Mouse (Mus musculus): ENCODE data around the gene Atp6v0a1. TPM values are rescaled to one million over a fixed set of nuclear protein-coding genes. Genes with fewer than 3 reads are reported as not detected.

Gene Atp6v0a1
- total RNA-seq, 2 experiments from 2014 or later = 457 to 476 TPM

DNA sequence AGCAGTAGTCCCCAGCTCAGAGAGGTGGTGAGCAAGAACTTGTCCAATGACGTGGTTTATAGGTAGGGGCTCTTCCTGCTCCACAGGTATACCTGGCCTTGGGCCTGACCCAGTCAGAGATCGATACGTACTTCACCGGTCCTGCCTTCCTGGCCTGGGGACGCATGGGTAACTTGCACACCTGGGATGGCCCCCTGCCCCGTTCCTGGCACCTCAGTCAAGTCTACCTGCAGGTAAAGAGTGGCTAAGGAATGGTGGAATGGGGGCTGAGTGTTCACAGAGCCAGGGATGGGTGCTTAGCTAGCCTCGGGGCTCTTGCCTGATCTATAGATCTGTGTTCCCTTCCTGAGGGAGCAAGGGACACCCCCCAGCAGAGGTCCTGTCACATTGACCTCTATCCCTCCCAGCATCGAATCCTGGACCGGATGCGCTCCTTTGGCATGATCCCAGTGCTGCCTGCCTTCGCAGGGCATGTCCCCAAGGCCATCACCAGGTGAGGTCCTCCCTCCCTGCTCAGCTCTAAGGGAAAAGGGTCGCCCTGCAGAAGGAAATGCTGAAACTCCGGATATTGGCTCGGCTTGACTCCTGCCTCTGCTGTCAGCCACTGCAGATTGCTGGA, 62.7 kb downstream of the Atp6v0a1 start:
- DNase-seq (ENCODE audit: low spot score in 2 of 2) = no peak
- TF ChIP-seq CTCF (conservative IDR thresholded peaks at IDR 0.05) = no peak
- H3K4me3 ChIP-seq = no peak overlapping the region
- H3K27ac ChIP-seq = no peak overlapping the region

- DNase-seq (ENCODE audit: low spot score in 2 of 2) = no peak
- Histone ChIP-seq H3K4me3 (no peak within 1 kb of the TSS), H3K27ac (no peak within 1 kb of the TSS)
- TF ChIP-seq CTCF (conservative IDR thresholded peaks at IDR 0.05) = no peak
These were observed 68.9 kb downstream of the Atp6v0a1 start, which contains the start of gene Hsd17b1 for GRCm38 (mm10) chr11:101078121-101078520. Hsd17b1 (plus strand) TSS chr11:101078411.

GRCm38 (mm10) chr11:101079746-101080145, 70.5 kb downstream of the Atp6v0a1 start:
- no peak overlapping the region for H3K27ac ChIP-seq
- DNase-seq (ENCODE audit: low spot score in 2 of 2) = no peak
- peak overlapping the region; percentile 15; the same call in 1 of the 2 replicates for H3K4me3 ChIP-seq
- no peak for TF ChIP-seq CTCF (conservative IDR thresholded peaks at IDR 0.05)

- no peak overlapping the region for H3K27ac ChIP-seq
- TF ChIP-seq CTCF (conservative IDR thresholded peaks at IDR 0.05) = no peak
- DNase-seq (ENCODE audit: low spot score in 2 of 2) = no peak
- H3K4me3 ChIP-seq = no peak overlapping the region
These were observed 71.2 kb downstream of the Atp6v0a1 start for GRCm38 (mm10) chr11:101080421-101080820.

DNA sequence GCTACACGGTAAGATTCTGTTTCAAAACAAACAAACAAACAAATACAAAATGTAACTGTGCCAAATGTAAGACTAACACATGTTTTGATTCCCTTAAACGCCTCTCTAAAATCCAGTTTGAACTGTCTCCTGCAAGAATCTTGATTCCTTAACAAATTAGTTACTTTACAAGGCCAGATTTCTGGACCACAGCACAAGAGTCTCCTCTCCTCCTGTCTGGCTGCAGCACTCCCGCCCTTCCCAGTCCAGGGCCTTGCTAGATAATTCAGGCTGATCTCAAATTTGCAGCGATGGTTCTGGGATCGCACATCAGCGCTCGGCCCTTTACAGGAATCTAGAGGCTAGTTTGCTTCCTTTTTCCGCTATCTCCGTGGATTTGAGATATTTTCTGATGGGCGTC, 72.4 kb downstream of the Atp6v0a1 start:
- H3K4me3 ChIP-seq = peak overlapping the region; percentile 92
- no peak for DNase-seq (ENCODE audit: low spot score in 2 of 2)
- TF ChIP-seq CTCF (conservative IDR thresholded peaks at IDR 0.05) = no peak
- peak overlapping the region; percentile 94 for H3K27ac ChIP-seq

DNA sequence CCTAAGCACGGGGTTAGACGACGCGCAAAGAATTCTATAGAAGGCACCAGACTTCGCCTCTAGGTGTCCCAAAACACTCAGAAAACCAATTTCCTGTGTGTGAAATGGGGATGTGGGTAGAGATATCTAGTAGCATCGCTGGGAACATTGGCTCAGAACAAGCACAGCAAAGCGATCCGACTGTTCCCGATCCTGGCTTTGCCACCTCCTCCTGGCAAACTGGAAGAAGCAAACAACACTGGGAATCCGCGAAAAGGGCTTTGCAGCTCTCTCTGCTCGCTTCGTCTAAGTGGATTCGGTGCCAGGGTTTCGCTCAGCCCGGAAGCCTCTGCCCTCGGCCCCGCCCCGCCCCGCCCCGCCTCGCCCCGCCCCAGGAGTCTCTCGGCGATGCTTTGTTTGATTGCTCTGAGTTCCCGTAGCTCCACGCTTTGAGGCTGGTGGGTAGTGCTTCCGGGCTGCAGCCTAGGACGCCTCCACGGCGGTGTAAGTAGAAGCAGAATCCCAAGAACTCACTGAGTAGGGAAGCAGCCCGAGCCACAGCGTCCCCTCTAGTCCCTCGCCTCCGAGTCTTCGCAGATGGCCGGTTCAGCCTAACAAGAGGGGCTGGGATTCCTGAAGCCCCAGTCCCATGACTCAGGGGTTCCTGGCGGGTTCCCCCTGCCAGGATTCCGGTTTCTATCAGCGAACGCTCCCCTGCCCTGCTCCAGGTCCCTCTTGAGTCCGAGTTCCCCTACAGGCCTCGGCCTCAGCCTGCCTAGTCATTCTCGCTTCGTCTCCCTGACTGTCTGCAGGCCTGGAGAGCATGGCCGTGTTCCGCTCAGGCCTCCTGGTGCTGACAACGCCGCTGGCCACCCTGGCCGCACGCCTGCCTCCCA, 73.2 kb downstream of the Atp6v0a1 start, which contains the start of gene Coasy:
Gene Coasy, plus strand, starts transcription at position 358 of the 875 bp plus-strand sequence.
- DNase-seq (ENCODE audit: low spot score in 2 of 2) = peak; percentile 89 to 93
- peak; percentile 76 for TF ChIP-seq CTCF (conservative IDR thresholded peaks at IDR 0.05)

DNA sequence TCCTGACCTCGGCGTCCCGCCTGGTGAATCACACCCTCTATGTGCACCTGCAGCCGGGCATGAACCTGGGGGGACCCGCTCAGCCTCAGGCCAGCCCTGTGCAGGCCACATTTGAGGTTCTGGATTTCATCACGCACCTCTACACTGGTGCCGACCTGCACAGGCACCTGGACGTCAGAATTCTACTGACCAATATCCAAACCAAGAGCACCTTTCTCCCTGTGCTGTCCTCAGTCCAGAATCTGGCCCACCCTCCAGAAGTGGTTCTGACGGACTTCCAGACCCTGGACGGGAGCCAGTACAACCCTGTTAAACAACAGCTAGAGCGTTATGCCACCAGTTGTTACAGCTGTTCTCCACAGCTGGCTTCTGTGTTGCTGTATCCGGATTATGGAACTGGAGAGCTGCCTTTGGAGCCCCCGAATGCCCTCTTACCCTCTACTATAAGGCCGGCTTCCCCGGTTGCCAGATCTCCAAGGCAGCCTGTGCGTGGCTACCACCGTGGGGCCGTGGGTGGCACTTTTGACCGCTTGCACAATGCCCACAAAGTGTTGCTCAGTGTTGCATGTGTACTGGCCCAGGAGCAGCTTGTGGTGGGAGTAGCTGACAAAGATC, 73.9 kb downstream of the Atp6v0a1 start:
- no peak for DNase-seq (ENCODE audit: low spot score in 2 of 2)
- Histone ChIP-seq H3K27ac (peak overlapping the region; percentile 94), H3K4me3 (peak overlapping the region; percentile 92)
- no peak for TF ChIP-seq CTCF (conservative IDR thresholded peaks at IDR 0.05)

More for the DNA sequence above, 73.2 kb downstream of the Atp6v0a1 start, which contains the start of gene Coasy:
- H3K4me3 ChIP-seq = peak within 1 kb of the TSS; percentile 92
- H3K27ac ChIP-seq = peak within 1 kb of the TSS; percentile 94

- Histone ChIP-seq H3K27ac (no peak overlapping the region), H3K4me3 (no peak overlapping the region)
- DNase-seq (ENCODE audit: low spot score in 2 of 2) = no peak
- no peak for TF ChIP-seq CTCF (conservative IDR thresholded peaks at IDR 0.05)
These were observed 75.0 kb downstream of the Atp6v0a1 start for GRCm38 (mm10) chr11:101084246-101084645.

DNA sequence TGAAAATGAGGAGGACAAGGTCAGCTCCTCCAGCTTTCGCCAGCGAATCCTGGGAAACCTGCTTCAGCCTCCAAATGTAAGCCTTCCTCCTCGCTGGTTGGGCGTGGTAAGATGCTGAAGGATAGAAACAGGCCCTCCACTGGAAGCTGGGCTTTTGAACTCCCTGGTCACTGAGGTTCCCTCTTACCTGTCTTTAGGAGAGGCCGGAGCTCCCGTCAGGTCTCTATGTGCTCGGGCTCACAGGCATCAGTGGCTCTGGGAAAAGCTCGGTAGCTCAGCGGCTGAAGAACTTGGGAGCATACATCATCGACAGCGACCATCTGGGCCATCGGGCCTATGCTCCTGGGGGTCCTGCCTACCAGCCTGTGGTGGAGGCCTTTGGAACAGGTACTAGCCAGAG, 75.6 kb downstream of the Atp6v0a1 start:
- H3K4me3 ChIP-seq = no peak overlapping the region
- DNase-seq (ENCODE audit: low spot score in 2 of 2) = no peak
- TF ChIP-seq CTCF (conservative IDR thresholded peaks at IDR 0.05) = no peak
- H3K27ac ChIP-seq = no peak overlapping the region

- peak overlapping the region; percentile 91; the same call in 1 of the 2 replicates for H3K27ac ChIP-seq
- no peak for DNase-seq (ENCODE audit: low spot score in 2 of 2)
- no peak overlapping the region for H3K4me3 ChIP-seq
- no peak for TF ChIP-seq CTCF (conservative IDR thresholded peaks at IDR 0.05)
These were observed 76.5 kb downstream of the Atp6v0a1 start for GRCm38 (mm10) chr11:101085617-101086322.

DNA sequence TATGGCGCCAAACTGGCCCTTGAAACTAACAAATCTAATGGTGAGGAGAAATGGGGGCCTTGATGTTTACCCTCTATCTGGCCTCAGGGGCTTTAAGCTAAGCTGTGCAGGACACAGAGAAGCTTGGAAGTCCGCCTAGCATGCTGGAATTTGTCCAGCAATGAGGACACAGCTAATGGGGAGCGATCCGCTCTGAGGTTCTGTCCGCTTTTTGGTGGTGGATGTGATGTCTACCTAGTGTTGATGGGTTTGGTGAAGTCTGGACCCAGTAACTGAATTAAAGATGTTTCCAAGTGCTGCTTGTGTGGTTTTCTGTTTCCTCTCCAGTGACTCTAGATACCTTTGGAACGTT, 77.0 kb downstream of the Atp6v0a1 start:
- Histone ChIP-seq H3K27ac (peak overlapping the region; percentile 91), H3K4me3 (peak overlapping the region; percentile 73)
- no peak for TF ChIP-seq CTCF (conservative IDR thresholded peaks at IDR 0.05)
- DNase-seq (ENCODE audit: low spot score in 2 of 2) = no peak

All from layer of hippocampus, adult 2 months (tissue).